Mouse (Mus musculus): ENCODE results near the gene Rab11fip5.

GRCm38 (mm10) chr6:85409003-85409402 lies 34.6 kb upstream of the Rab11fip5 start:
- TF ChIP-seq POLR2A (IDR thresholded peaks at IDR 0.05; ENCODE audit: insufficient read length, low read depth) (no peak), REST (IDR thresholded peaks at IDR 0.05; ENCODE audit: insufficient read depth, insufficient read length) (no peak), USF1 (IDR thresholded peaks at IDR 0.05; ENCODE audit: low read depth) (no peak), TCF12 (IDR thresholded peaks at IDR 0.05; ENCODE audit: insufficient read depth, poor library complexity, severe bottlenecking) (no peak), SRF (IDR thresholded peaks at IDR 0.05; ENCODE audit: control insufficient read depth, insufficient read length, low read depth) (no peak), MYOG (IDR thresholded peaks at IDR 0.05; ENCODE audit: control insufficient read depth in 1 of 3, insufficient read depth in 1 of 3, insufficient read length in 2 of 3, low read depth in 2 of 3) (no peak), MYOD1 (IDR thresholded peaks at IDR 0.05; ENCODE audit: control insufficient read depth in 1 of 3, insufficient read length in 2 of 3, low read depth in 2 of 3) (no peak), MAX (IDR thresholded peaks at IDR 0.05; ENCODE audit: low read depth) (no peak)

Data from myocyte (in vitro differentiated cells).